Mouse (Mus musculus): ENCODE data around the gene Nat8f2.
A peak's percentile ranks its signal among the peaks of the same experiment; 100 is the strongest.

DNA sequence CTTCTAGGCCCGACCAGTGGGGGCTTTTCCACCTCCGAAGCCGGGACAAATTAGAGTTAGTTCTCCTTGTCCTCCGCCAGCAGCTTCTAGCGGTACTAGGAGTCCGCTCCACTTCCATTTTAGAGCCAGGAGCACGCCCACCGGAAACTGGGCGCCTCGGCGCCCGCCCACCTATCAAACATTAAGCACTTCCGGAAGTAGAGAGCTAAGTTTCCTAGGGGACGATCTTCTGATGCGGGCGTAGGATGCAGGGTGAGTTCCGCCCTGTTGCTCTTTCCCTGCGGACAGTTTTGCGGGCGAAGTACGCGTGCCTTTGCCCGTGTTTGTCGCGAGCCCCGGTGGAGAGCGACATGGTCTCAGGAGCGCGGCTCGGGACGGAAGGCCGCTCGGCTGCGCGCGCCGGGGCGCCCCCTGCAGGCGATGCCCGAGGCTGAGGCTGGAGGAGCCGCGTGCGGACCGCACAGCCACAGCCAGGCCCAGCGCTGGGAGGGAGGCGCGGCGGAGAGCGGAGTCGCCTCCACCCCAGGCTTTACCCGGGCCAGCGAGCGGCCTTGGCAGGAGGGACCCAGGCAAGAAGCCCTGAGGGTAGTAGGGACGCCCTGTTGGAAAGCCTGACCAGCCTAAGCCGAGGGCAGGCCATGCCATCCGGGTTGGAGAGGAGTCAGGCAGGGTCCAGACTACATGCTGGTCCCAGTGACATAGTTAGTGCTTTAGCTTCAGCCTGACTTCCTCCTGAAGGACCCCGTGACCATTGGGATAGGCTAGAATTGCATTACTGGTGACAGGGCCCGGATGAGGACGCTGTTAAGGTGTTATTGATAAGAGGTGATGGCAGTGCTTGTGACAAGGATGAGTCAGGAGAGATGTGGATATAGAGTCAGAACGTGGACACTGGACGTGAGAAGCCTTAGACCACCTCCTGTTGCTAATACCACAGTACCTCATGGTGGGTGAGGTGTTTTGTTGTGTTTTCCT is 46.9 kb upstream of the Nat8f2 start, which contains the start of gene Nat8f1:
- TF ChIP-seq CTCF (IDR thresholded peaks at IDR 0.05; ENCODE audit: borderline replicate concordance, control insufficient read depth, extremely low read depth, insufficient read depth, low read length, poor library complexity) (peak; percentile 95), POLR2A (IDR thresholded peaks at IDR 0.05; ENCODE audit: control insufficient read depth, extremely low read depth, insufficient read depth, low read length, poor library complexity) (0 out of 2 replicates have a peak, but pooled peaks have one; percentile 14)
